Mouse (Mus musculus) G1E (cell line): ENCODE results near the gene Ndufa4l2. TPM values are rescaled to one million over a fixed set of nuclear protein-coding genes. Genes with fewer than 3 reads are reported as not detected.

Experiments
- ATAC-seq: 2 replicates; pipeline ENCODE4 v1.8.0; 2016; ENCODE audit warnings: mild to moderate bottlenecking; ENCODE audit not compliant: insufficient number of reproducible peaks, poor library complexity, low FRiP score, severe bottlenecking; ENCODE audit errors: extremely low read depth
- DNase-seq: peaks from one replicate; pipeline ENCODE4 v3.0.0; 2012; ENCODE audit warnings: low spot score
- H3K27me3 ChIP-seq: 2 replicates; pipeline ENCODE4 v1.6.1; 2012; ENCODE audit warnings: mild to moderate bottlenecking, low read length, inconsistent platforms; ENCODE audit not compliant: insufficient read depth
- H3K36me3 ChIP-seq: replicated peaks from 2 replicates; pipeline ENCODE3; 2012; ENCODE audit warnings: mild to moderate bottlenecking, inconsistent platforms
- H3K4me1 ChIP-seq: 2 replicates; pipeline ENCODE4 v1.6.1; 2012; ENCODE audit warnings: low read depth, low read length, inconsistent platforms, mixed read lengths; ENCODE audit not compliant: insufficient read depth
- H3K4me3 ChIP-seq: 2 replicates; pipeline ENCODE4 v1.5.1; 2012; ENCODE audit warnings: low read depth, mild to moderate bottlenecking, inconsistent platforms, low read length, moderate library complexity, mixed read lengths
- H3K9me3 ChIP-seq: replicated peaks from 2 replicates; pipeline ENCODE4 v1.6.1; 2012; ENCODE audit warnings: inconsistent platforms
- CTCF ChIP-seq: IDR thresholded peaks from 2 replicates; pipeline ENCODE4 v1.5.1; 2012; ENCODE audit warnings: low read depth, low read length, inconsistent platforms, mixed read lengths
- GATA1 ChIP-seq: IDR thresholded peaks from 2 replicates; pipeline ENCODE4 v1.6.1; 2012; ENCODE audit warnings: borderline replicate concordance, low read length, inconsistent platforms, mixed read lengths
- GATA2 ChIP-seq: IDR thresholded peaks from 2 replicates; pipeline ENCODE4 v1.6.1; 2012; ENCODE audit warnings: low read depth, low read length, inconsistent platforms, borderline replicate concordance
- POLR2AphosphoS5 ChIP-seq: IDR thresholded peaks from 2 replicates; pipeline ENCODE4 v1.6.1; 2012; ENCODE audit warnings: low read depth, low read length, inconsistent platforms; ENCODE audit not compliant: insufficient replicate concordance
- TAL1 ChIP-seq: conservative IDR thresholded peaks from 2 replicates; pipeline ENCODE4 v1.6.1; 2012; ENCODE audit warnings: low read depth, low read length, inconsistent platforms, mixed read lengths
- polyA plus RNA-seq: library from polyadenylated mRNA; stranded (reverse); fragments of >175 nt; gene quantifications from 2 replicates; pipeline ENCODE4 v1.2.3, GENCODE M21; 2012
- total RNA-seq, 2 experiments: library from RNA; stranded (forward) in 1 of 2; stranded (reverse) in 1 of 2; fragments of 200-1000 nt in 1 of 2; fragments of >200 nt in 1 of 2; fragmentation: Nextera tagmentation in 1 of 2; gene quantifications; 2 replicates each; pipeline ENCODE4 v1.2.3; 2014 to 2017

The Ndufa4l2 gene
- total and polyA plus RNA-seq, 3 experiments = 238 to 1,245 (median 976) TPM

DNA sequence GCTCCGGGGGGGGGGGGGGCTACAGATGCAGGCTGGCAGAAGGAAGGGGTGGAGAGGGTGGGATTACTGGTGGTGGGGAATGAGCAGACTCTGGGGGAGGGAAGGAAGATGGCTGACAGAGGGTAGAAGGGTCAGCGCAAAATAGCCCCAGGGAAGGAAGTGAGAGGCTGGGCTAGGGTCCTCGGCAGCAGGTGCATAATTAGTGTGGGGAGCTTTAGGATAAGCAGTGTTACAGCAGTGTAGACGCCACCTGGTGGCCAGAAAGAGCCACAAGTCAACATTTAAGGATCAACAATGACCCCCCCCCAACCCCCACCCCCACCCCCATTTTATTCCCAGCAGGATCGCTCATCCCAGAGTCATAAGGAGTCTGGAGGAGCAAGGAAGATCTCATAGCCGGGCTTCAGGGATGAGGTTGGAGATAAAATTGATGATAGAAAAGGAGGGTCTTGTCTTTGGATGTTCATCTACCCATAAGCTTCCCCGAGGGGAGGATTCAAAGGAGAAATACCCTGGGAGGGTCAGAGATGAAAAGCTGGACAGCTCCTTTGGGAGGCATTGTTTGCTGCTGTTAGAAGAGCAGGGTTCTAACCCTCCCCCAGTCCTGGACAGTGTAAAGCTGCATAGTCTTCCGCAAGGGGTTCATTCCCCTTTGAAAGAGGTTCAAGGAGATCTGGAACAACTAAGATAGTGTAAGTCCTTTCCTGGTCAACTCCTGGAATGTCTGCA is 22.0 kb downstream of the Ndufa4l2 start:
- no peaks in the 10 kb centered on the region for H3K36me3 ChIP-seq
- no peaks in the 10 kb centered on the region for H3K9me3 ChIP-seq
- DNase-seq = no peak
- no peak for ATAC-seq
- H3K27me3 ChIP-seq = peaks cover 84% of the 10 kb centered on the region
- H3K4me1 ChIP-seq = peaks cover 46% of the 10 kb centered on the region
- TF ChIP-seq POLR2AphosphoS5 = no peak
- TF ChIP-seq GATA2 = no peak
- TF ChIP-seq TAL1 = no peak
- no peak for TF ChIP-seq GATA1
- no peak for TF ChIP-seq CTCF
- H3K4me3 ChIP-seq = no peak overlapping the region

DNA sequence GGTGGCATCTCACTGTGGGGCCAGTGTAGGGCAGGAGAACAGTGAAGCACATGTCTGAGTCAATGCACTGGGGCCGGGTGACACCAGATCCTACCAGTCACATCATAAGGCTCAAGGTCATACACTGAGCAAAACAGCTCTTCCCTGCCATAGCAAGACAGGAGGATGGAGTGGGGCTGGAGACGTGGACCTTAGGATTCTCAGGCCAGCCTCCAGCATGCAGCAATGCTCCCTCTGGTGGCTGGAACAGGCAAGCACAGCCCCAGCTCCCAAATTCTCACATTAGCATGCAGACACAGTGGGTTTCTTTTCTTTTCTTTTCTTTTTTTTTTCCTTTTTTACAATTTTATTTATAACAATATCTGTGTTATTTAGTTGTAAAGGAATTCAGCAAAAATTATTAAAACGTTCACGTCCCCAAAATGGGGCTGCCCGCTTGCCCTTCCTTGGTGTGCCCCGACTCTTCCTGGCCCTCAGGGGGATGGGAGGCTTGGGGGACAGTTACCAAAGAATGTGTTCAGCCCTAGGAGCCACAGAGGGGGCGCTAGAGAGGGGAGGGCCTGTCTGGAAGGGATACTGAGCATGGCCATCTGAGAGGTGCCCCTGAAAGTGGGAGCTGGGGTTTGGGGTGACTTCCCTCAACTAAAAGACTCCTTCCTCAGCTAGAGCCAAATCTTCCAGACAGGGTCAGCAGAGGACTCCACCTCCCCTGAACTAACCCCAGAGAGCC is 23.3 kb downstream of the Ndufa4l2 start:
- H3K27me3 ChIP-seq = peaks cover 84% of the 10 kb centered on the region
- TF ChIP-seq GATA2 (no peak), CTCF (peak; percentile 99), GATA1 (no peak)

DNA sequence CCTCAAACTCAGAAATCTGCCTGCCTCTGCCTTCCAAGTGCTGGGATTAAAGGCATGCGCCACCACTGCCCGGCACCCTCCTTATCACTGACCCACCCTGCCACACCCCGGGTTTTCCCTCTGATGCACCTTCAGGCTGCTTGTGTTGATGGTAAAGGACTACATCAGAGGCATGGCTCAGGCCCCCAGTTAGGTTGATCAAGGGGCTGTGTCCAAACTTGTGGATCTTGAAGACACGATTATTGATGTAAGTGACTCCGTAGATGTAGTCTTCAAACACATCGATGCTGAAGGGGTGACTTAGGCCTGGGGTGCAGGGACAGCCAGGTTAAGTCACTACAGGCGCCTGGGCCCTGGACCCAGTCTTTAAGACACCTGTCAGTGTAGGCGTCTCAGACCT is 26.7 kb downstream of the Ndufa4l2 start:
- no peaks in the 10 kb centered on the region for H3K9me3 ChIP-seq
- H3K4me1 ChIP-seq = peaks cover 18% of the 10 kb centered on the region
- peaks cover 76% of the 10 kb centered on the region for H3K27me3 ChIP-seq
- DNase-seq = no peak
- no peak for ATAC-seq
- H3K4me3 ChIP-seq = no peak overlapping the region
- TF ChIP-seq GATA2 = no peak
- no peak for TF ChIP-seq POLR2AphosphoS5
- TF ChIP-seq GATA1 = no peak
- no peak for TF ChIP-seq TAL1
- TF ChIP-seq CTCF = no peak
- no peaks in the 10 kb centered on the region for H3K36me3 ChIP-seq

More for the DNA sequence above, 23.3 kb downstream of the Ndufa4l2 start:
- peaks cover 46% of the 10 kb centered on the region for H3K4me1 ChIP-seq
- DNase-seq (peak; percentile 66), ATAC-seq (peak; percentile 34; the same call in 1 of the 2 replicates)
- H3K9me3 ChIP-seq = no peaks in the 10 kb centered on the region
- no peak overlapping the region for H3K4me3 ChIP-seq
- no peaks in the 10 kb centered on the region for H3K36me3 ChIP-seq

DNA sequence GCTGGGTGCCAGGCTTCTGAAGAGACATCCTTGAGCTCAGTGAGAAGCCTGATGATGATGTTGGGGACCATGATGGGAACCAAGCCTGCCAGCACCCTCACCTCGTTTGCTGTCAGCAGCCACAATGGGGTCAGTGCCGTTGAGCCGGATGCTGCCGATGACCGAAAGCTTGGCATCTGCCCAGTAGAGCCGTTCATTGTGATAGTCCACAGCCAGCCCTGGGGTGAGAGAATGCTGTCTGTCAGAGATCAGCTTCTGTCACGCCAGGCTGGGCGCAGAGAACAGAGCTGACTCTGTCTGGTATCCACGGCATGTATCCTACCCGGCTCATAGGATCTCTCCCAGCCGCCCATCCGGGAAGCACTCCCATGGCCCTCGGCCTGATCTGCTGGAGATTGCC is 27.3 kb downstream of the Ndufa4l2 start:
- Histone ChIP-seq H3K27me3 (peaks cover 81% of the 10 kb centered on the region), H3K9me3 (no peaks in the 10 kb centered on the region), H3K4me1 (peaks cover 14% of the 10 kb centered on the region; the same call in 1 of the 2 replicates), H3K4me3 (no peak overlapping the region), H3K36me3 (no peaks in the 10 kb centered on the region)
- no peak for DNase-seq
- TF ChIP-seq GATA1 (no peak), CTCF (no peak), TAL1 (no peak), POLR2AphosphoS5 (no peak)
- no peak for ATAC-seq

DNA sequence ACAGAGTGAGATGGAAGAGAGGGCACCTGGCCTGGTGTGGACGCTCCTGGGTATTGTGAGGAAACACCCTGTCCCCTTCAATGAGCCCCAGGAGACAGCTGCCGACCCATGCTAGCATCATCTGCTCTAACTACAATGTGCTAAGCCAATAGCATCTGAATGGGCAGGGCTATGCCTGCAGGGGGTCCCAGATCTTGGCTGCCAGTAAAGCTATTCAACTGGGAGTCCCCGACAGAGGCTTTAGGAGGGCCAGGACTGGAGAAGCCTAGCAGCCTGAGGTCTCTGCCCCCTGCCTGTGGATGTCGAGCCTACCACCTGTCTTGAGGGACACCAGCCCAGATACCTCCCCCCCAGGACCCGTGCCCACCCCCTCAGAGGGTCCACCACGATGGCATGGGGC is 28.0 kb downstream of the Ndufa4l2 start:
- Histone ChIP-seq H3K36me3 (no peaks in the 10 kb centered on the region), H3K4me3 (no peak overlapping the region), H3K4me1 (peaks cover 9% of the 10 kb centered on the region; the same call in 1 of the 2 replicates), H3K9me3 (no peaks in the 10 kb centered on the region), H3K27me3 (peaks cover 84% of the 10 kb centered on the region)
- ATAC-seq (no peak), DNase-seq (no peak)
- no peak for TF ChIP-seq POLR2AphosphoS5
- no peak for TF ChIP-seq CTCF
- no peak for TF ChIP-seq TAL1
- no peak for TF ChIP-seq GATA1
- TF ChIP-seq GATA2 = no peak

DNA sequence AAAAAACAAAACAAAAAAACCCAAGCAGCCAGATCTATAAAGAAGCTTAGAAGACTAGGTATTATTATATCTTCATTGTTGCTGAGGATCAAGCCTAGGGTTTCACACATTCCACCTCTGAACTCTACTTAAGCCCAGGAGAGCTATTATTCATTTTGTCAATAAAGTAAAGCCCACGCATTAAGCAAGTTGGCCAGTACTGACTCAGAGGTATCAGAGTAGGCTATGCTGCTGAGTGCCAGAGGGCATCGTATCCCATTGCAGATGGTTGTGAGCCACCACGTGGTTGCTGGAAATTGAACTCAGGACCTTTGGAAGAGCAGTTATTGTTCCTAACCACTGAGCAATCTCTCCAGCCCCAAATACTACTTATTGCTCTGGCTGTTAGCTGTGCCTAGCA is 29.1 kb downstream of the Ndufa4l2 start:
- no peak for ATAC-seq
- no peak for TF ChIP-seq POLR2AphosphoS5
- no peak for TF ChIP-seq TAL1
- TF ChIP-seq GATA2 = no peak
- no peak for TF ChIP-seq GATA1
- TF ChIP-seq CTCF = no peak
- Histone ChIP-seq H3K4me3 (no peak overlapping the region), H3K9me3 (no peaks in the 10 kb centered on the region), H3K27me3 (peaks cover 85% of the 10 kb centered on the region), H3K36me3 (no peaks in the 10 kb centered on the region), H3K4me1 (peaks cover 5% of the 10 kb centered on the region; the same call in 1 of the 2 replicates)
- no peak for DNase-seq

DNA sequence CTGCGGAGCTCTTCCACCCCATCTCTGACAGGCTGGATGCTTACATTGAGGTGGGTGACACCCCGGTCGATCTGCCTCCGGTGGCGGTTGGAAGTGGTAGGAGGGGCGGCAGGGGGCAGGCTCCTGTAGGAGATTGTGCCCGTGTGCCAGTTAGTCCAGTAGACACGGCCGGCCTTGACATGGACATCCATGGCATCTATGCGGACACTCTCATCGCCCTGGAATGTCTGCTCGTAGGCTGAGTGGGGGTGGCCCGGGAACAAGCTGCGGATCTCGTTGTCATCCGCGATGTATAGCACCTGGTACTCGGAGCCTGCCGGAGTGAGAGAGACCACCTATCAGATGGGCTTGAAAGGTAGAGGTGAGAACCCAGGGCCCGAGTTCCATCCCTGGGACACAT is 29.6 kb downstream of the Ndufa4l2 start:
- TF ChIP-seq TAL1 (no peak), CTCF (no peak), GATA1 (no peak), POLR2AphosphoS5 (no peak), GATA2 (no peak)
- no peak for DNase-seq
- Histone ChIP-seq H3K4me1 (peaks cover 4% of the 10 kb centered on the region; the same call in 1 of the 2 replicates), H3K9me3 (no peaks in the 10 kb centered on the region), H3K36me3 (no peaks in the 10 kb centered on the region), H3K27me3 (peaks cover 85% of the 10 kb centered on the region), H3K4me3 (no peak overlapping the region)
- no peak for ATAC-seq
